Mouse (Mus musculus) kidney, embryonic 15.5 days (tissue): ENCODE data around the gene Gm39115. TPM values are rescaled to one million over a fixed set of nuclear protein-coding genes. Genes with fewer than 3 reads are reported as not detected.
"Not testable (repeated sequence)": the region's sequence is repeated elsewhere in the genome, so short reads cannot be mapped to it uniquely, and the experiment has no call there.

Experiments used
- ATAC-seq: fragments of 200-750 bp; cut with Nextera tagmentation; replicated peaks from 2 replicates; pipeline ENCODE4 v1.8.0; 2017; ENCODE audit warnings: moderate TSS enrichment; ENCODE audit not compliant: low FRiP score
- H3K27ac ChIP-seq: fragments of 300-500 bp; sonication (generic); 2 replicates; pipeline ENCODE4 v1.5.1; 2015; ENCODE audit warnings: mild to moderate bottlenecking, inconsistent platforms
- H3K27me3 ChIP-seq: fragments of 300-500 bp; sonication (generic); 2 replicates; pipeline ENCODE4 v1.6.1; 2015; ENCODE audit warnings: inconsistent platforms
- H3K36me3 ChIP-seq: fragments of 300-500 bp; sonication (generic); 2 replicates; pipeline ENCODE4 v1.6.1; 2015; ENCODE audit warnings: inconsistent platforms
- H3K4me1 ChIP-seq: fragments of 300-500 bp; sonication (generic); 2 replicates; pipeline ENCODE4 v1.6.1; 2015; ENCODE audit warnings: inconsistent platforms
- H3K4me2 ChIP-seq: fragments of 300-500 bp; sonication (generic); 2 replicates; pipeline ENCODE4 v1.6.1; 2015; ENCODE audit warnings: moderate library complexity, mild to moderate bottlenecking, inconsistent platforms
- H3K4me3 ChIP-seq: fragments of 300-500 bp; sonication (generic); replicated peaks from 2 replicates; pipeline ENCODE4 v1.5.1; 2015; ENCODE audit warnings: mild to moderate bottlenecking, inconsistent platforms
- H3K9ac ChIP-seq: fragments of 300-500 bp; sonication (generic); 2 replicates; pipeline ENCODE4 v1.6.1; 2015; ENCODE audit warnings: mild to moderate bottlenecking, inconsistent platforms
- H3K9me3 ChIP-seq: fragments of 300-500 bp; sonication (generic); replicated peaks from 2 replicates; pipeline ENCODE4 v1.6.1; 2016; ENCODE audit warnings: inconsistent platforms
- WGBS: fragments of 180-500 bp; shearing (Covaris S2); methylation state at CpG from one replicate; pipeline ENCODE4 v1.1.7; 2015; ENCODE audit warnings: mixed read lengths; 5-methylcytosine and 5-hydroxymethylcytosine counted together
- polyA plus RNA-seq: library from polyadenylated mRNA; unstranded; fragments of >200 nt; fragmentation: Nextera tagmentation; extraction: Ambion mirVana; gene quantifications from 2 replicates; pipeline ENCODE4 v1.2.1, GENCODE M21; 2015

The Gm39115 gene
- polyA plus RNA-seq = not detected in 2 replicates

DNA sequence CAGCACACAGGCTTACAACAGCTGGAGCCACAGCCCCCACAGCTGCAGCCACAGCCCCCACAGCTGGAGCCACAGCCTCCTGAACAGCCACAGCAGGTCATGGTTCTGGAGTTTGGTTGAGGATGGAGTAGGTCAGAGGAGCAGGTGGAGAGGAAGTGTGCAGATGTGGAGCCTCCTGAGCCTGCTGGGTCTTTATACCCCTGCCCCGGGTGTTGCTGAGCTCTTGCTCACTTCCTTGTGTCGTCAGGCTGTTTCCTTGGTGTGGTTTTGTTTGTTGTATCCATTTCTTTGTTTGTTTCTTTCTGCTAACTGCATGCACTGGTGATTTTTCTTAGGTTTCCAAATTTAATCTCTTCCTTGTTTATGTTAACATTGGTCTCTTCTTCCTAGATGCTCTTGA lies at the start of gene Gm39115:
Gm39115 (minus strand) TSS at position 101 of the 400 bp plus-strand sequence.
- not testable (repeated sequence) for H3K9ac ChIP-seq, H3K9me3 ChIP-seq, H3K4me2 ChIP-seq, H3K4me3 ChIP-seq, H3K4me1 ChIP-seq, H3K27me3 ChIP-seq, H3K27ac ChIP-seq, H3K36me3 ChIP-seq, ATAC-seq
- WGBS = 44% methylated on average over 2 of the region's 2 CpGs

DNA sequence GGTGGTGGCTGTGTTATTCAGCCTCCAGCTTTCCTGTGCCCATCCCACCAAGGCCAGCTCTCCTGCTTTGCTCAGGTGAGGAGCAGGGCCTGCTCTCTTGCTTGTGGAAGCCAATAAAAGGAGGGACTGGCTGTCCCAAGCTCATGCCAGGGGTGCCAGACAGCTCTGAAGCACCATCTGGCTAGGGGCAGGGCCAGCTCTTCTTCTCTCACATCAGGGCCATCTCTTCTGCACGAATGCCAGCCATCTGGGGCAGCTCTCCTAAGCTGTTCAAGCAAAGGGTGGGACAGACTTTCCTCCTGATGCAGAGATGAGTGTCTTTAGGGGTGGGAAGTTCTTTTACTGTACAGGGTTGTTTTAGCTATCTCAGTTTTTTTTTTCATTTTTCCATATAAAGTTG lies 45.2 kb upstream of the Gm39115 start:
- Histone ChIP-seq H3K36me3 (no peaks in the 10 kb centered on the region), H3K4me1 (no peaks in the 10 kb centered on the region), H3K4me3 (no peak overlapping the region), H3K4me2 (no peak overlapping the region), H3K27me3 (no peaks in the 10 kb centered on the region), H3K27ac (no peak overlapping the region), H3K9me3 (no peaks in the 10 kb centered on the region), H3K9ac (no peak overlapping the region)
- 61% methylated on average over 1 of the region's 1 CpGs for WGBS
- ATAC-seq = no peak

DNA sequence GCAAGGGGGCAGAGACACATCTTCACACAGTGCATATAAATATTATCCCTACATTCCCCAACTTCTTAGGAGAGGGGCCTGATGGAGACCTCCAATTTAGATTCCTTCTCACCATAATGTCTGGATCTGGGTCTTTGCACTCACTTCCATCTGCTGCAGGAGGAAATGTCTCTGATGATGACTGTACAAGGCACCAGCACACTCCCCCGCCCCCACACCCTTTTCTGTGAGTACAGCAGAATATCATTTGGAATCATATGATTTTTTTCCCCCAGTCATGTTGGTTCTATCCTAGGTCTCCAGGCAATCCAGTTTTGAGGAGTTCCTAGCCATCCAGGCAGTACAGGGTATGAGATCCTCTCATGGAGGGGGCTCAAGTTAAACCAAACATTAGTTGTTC lies 42.9 kb upstream of the Gm39115 start:
- H3K9ac ChIP-seq = no peak overlapping the region
- no peaks in the 10 kb centered on the region for H3K4me1 ChIP-seq
- no peak for ATAC-seq
- no peak overlapping the region for H3K4me3 ChIP-seq
- no peaks in the 10 kb centered on the region for H3K36me3 ChIP-seq
- no peaks in the 10 kb centered on the region for H3K9me3 ChIP-seq
- WGBS = 83% methylated on average over 1 of the region's 1 CpGs
- H3K27ac ChIP-seq = no peak overlapping the region
- no peak overlapping the region for H3K4me2 ChIP-seq
- H3K27me3 ChIP-seq = no peaks in the 10 kb centered on the region

- not testable (repeated sequence) for H3K27ac ChIP-seq, H3K27me3 ChIP-seq, H3K4me3 ChIP-seq, H3K9me3 ChIP-seq, H3K4me1 ChIP-seq, H3K36me3 ChIP-seq, ATAC-seq, H3K4me2 ChIP-seq, H3K9ac ChIP-seq
Observed at GRCm38 (mm10) chr7:142175905-142176304, 40.1 kb upstream of the Gm39115 start, which contains the start of gene Krtap5-2. Gene Krtap5-2, minus strand, starts transcription at chr7:142176005.

DNA sequence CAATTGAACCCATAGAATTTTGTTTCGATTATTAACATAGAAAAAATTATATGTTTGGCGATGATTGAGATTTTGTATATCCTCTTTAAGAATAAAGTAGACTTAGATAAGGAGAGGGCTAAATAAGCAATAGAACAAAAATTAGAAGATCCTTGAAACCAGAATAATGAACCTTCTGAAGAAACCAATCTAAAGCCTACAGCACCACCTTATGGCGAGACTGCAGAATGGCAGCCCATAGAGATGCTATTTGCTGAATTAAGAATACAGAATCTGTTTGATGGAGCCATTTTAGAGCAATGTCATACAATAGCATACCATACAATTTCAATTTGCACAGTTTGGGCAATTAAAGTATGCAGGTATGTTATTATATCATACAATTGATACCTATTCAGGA lies 34.0 kb upstream of the Gm39115 start:
- Histone ChIP-seq H3K4me3 (no peak overlapping the region), H3K9ac (no peak overlapping the region), H3K36me3 (no peaks in the 10 kb centered on the region), H3K27ac (no peak overlapping the region), H3K4me2 (no peak overlapping the region), H3K9me3 (no peaks in the 10 kb centered on the region), H3K27me3 (no peaks in the 10 kb centered on the region), H3K4me1 (no peaks in the 10 kb centered on the region)
- no peak for ATAC-seq
- WGBS = 52% methylated on average over 3 of the region's 3 CpGs

GRCm38 (mm10) chr7:142165639-142166038 lies 29.8 kb upstream of the Gm39115 start, which contains the start of gene Gm4553:
Gene Gm4553, minus strand, starts transcription at chr7:142165739.
- H3K36me3 ChIP-seq, H3K27me3 ChIP-seq, H3K4me1 ChIP-seq, ATAC-seq, H3K9ac ChIP-seq, H3K4me2 ChIP-seq, H3K27ac ChIP-seq, H3K4me3 ChIP-seq, H3K9me3 ChIP-seq: not testable (repeated sequence)

GRCm38 (mm10) chr7:142159366-142159765 lies 23.5 kb upstream of the Gm39115 start:
- no peak overlapping the region for H3K27ac ChIP-seq
- H3K27me3 ChIP-seq = no peaks in the 10 kb centered on the region
- no peak overlapping the region for H3K4me3 ChIP-seq
- WGBS = 93% methylated on average over 3 of the region's 3 CpGs
- H3K9ac ChIP-seq = no peak overlapping the region
- H3K9me3 ChIP-seq = no peaks in the 10 kb centered on the region
- no peak overlapping the region for H3K4me2 ChIP-seq
- no peaks in the 10 kb centered on the region for H3K4me1 ChIP-seq
- no peaks in the 10 kb centered on the region for H3K36me3 ChIP-seq
- ATAC-seq = no peak

GRCm38 (mm10) chr7:142157013-142157412 lies 21.2 kb upstream of the Gm39115 start, which contains the start of gene Gm29735:
Gene Gm29735, minus strand, starts transcription at chr7:142157113.
- ATAC-seq, H3K36me3 ChIP-seq, H3K27me3 ChIP-seq, H3K4me1 ChIP-seq, H3K27ac ChIP-seq, H3K9me3 ChIP-seq, H3K4me3 ChIP-seq, H3K9ac ChIP-seq, H3K4me2 ChIP-seq: not testable (repeated sequence)
- WGBS = 32% methylated on average over 2 of the region's 2 CpGs

GRCm38 (mm10) chr7:142155308-142155707 lies 19.5 kb upstream of the Gm39115 start:
- ATAC-seq = no peak
- Histone ChIP-seq H3K9me3 (no peaks in the 10 kb centered on the region), H3K4me1 (no peaks in the 10 kb centered on the region), H3K4me2 (no peak overlapping the region), H3K36me3 (no peaks in the 10 kb centered on the region), H3K27me3 (no peaks in the 10 kb centered on the region), H3K9ac (no peak overlapping the region), H3K27ac (no peak overlapping the region), H3K4me3 (no peak overlapping the region)
- WGBS = 73% methylated on average over 1 of the region's 1 CpGs

DNA sequence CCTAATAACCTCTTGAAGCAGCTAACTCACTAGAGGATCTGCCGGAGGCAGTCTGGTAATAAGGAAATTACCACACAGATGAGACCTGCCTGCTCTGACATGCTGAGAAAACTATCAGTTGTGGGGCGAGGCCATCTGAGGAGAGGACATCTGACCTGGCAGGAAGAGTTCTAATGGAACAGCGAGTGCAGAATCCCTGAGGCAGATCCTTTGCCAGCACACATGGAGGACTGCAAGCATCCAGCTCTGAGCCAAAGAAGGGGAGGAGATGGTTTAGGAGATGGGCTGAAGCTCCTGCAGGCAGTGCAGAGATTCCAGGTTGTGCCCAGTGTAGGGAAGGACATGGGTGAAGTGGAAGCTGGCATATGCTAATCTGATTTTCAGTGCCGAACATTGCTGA lies 16.4 kb upstream of the Gm39115 start:
- Histone ChIP-seq H3K9ac (no peak overlapping the region), H3K4me3 (no peak overlapping the region), H3K27ac (no peak overlapping the region), H3K4me2 (no peak overlapping the region), H3K4me1 (no peaks in the 10 kb centered on the region), H3K9me3 (no peaks in the 10 kb centered on the region), H3K36me3 (no peaks in the 10 kb centered on the region), H3K27me3 (no peaks in the 10 kb centered on the region)
- 80% methylated on average over 4 of the region's 4 CpGs for WGBS
- ATAC-seq = no peak

- Histone ChIP-seq H3K4me3 (no peak overlapping the region), H3K27ac (no peak overlapping the region), H3K9ac (no peak overlapping the region), H3K27me3 (peaks cover 10% of the 10 kb centered on the region), H3K36me3 (no peaks in the 10 kb centered on the region), H3K4me1 (no peaks in the 10 kb centered on the region), H3K9me3 (no peaks in the 10 kb centered on the region), H3K4me2 (no peak overlapping the region)
- ATAC-seq = no peak
Observed at GRCm38 (mm10) chr7:142148633-142149032, 12.8 kb upstream of the Gm39115 start.

- WGBS = 5% methylated on average over 1 of the region's 1 CpGs
- H3K4me3 ChIP-seq = no peak overlapping the region
- no peak overlapping the region for H3K27ac ChIP-seq
- ATAC-seq = no peak
- no peaks in the 10 kb centered on the region for H3K36me3 ChIP-seq
- no peaks in the 10 kb centered on the region for H3K9me3 ChIP-seq
- H3K4me1 ChIP-seq = no peaks in the 10 kb centered on the region
- H3K9ac ChIP-seq = no peak overlapping the region
- H3K4me2 ChIP-seq = no peak overlapping the region
- peaks cover 10% of the 10 kb centered on the region for H3K27me3 ChIP-seq
Observed at GRCm38 (mm10) chr7:142146033-142146432, 10.2 kb upstream of the Gm39115 start.

- no peak for ATAC-seq
- Histone ChIP-seq H3K9ac (no peak overlapping the region), H3K27ac (no peak overlapping the region), H3K4me1 (no peaks in the 10 kb centered on the region), H3K4me2 (no peak overlapping the region), H3K27me3 (peaks cover 10% of the 10 kb centered on the region), H3K9me3 (no peaks in the 10 kb centered on the region), H3K36me3 (no peaks in the 10 kb centered on the region), H3K4me3 (no peak overlapping the region)
- WGBS = 39% methylated on average over 4 of the region's 4 CpGs
Observed at GRCm38 (mm10) chr7:142145413-142145940, 9.6 kb upstream of the Gm39115 start.
